Mouse (Mus musculus): ENCODE measurements around the gene Pigv. TPM values are rescaled to one million over a fixed set of nuclear protein-coding genes. Genes with fewer than 3 reads are reported as not detected.

Gene Pigv
- total and polyA plus RNA-seq, 3 experiments = 5.7 to 15.4 (median 11.4) TPM

DNA sequence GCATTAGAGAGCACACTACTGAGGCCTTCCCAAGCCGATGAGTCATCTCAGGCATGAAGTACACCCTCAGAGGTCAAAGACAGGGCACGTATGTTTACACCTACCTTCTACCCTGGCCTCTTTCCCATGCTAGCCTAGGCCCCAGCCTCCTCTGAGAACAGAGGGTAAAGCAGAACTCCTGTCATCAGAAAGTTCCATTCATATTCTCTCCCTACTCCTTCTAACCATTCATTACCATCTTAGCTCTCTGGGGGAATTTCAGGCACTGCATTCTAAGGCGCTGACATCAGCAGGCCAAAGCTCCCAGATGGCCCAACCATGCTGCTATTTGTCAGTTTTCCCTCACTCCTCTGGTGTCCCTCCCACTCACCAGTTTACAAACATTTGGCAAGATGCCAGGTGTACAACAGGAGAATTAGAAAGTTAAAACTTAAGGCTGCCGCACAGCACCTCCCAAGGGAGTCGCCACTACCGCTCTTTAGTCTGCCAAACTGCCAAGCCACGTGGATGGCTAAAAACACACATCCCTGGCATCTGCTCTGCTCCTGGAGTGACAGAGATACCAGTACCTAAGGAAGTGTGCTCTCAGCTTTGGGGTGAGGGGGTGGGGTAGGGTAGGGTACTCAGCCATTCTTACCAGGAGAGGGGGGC is 16.1 kb upstream of the Pigv start:
- no peaks in the 10 kb centered on the region; the same call in 1 of the 2 replicates for H3K27me3 ChIP-seq (ENCODE audit: insufficient read depth, low read length)
- no peaks in the 10 kb centered on the region for H3K9me3 ChIP-seq (replicated peaks)
- peaks cover 100% of the 10 kb centered on the region for H3K36me3 ChIP-seq (replicated peaks)
- no peak for ATAC-seq (ENCODE audit: extremely low read depth, insufficient number of reproducible peaks, low FRiP score, poor library complexity, severe bottlenecking)
- TF ChIP-seq GATA2 (IDR thresholded peaks at IDR 0.05; ENCODE audit: borderline replicate concordance, low read depth, low read length) (no peak), TAL1 (conservative IDR thresholded peaks at IDR 0.05; ENCODE audit: low read depth, low read length) (no peak), GATA1 (IDR thresholded peaks at IDR 0.05; ENCODE audit: borderline replicate concordance, low read length) (no peak), POLR2AphosphoS5 (IDR thresholded peaks at IDR 0.05; ENCODE audit: insufficient replicate concordance, low read depth, low read length) (no peak), CTCF (IDR thresholded peaks at IDR 0.05; ENCODE audit: low read depth, low read length) (no peak)
- no peak for DNase-seq (ENCODE audit: low spot score)
- peaks cover 73% of the 10 kb centered on the region for H3K4me1 ChIP-seq (ENCODE audit: insufficient read depth, low read depth, low read length)
- no peak overlapping the region for H3K4me3 ChIP-seq (ENCODE audit: low read depth, low read length)

DNA sequence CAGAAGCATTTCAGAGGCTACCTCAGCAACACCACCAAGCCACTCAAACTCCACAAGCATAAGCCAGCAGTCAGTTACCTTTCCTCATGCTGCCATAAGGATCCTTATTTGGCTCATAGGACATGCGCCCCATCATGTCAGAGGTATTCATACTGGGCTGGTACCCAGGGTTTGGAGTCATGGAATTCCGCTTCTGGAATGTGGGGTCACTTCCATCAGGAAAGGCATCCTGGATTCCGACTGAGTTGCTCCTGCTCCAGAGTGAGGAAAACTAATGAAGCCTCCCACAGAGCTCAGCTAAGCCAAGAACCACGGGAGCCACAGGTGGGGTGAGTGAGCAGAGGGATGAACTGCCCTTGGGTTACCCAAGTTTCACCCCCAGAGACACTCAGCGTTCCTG is 14.7 kb upstream of the Pigv start:
- H3K4me3 ChIP-seq (ENCODE audit: low read depth, low read length) = no peak overlapping the region
- no peak for TF ChIP-seq GATA1 (IDR thresholded peaks at IDR 0.05; ENCODE audit: borderline replicate concordance, low read length)
- no peak for TF ChIP-seq CTCF (IDR thresholded peaks at IDR 0.05; ENCODE audit: low read depth, low read length)
- TF ChIP-seq GATA2 (IDR thresholded peaks at IDR 0.05; ENCODE audit: borderline replicate concordance, low read depth, low read length) = no peak
- TF ChIP-seq POLR2AphosphoS5 (IDR thresholded peaks at IDR 0.05; ENCODE audit: insufficient replicate concordance, low read depth, low read length) = no peak
- no peak for TF ChIP-seq TAL1 (conservative IDR thresholded peaks at IDR 0.05; ENCODE audit: low read depth, low read length)
- H3K27me3 ChIP-seq (ENCODE audit: insufficient read depth, low read length) = no peaks in the 10 kb centered on the region; the same call in 1 of the 2 replicates
- peaks cover 100% of the 10 kb centered on the region for H3K36me3 ChIP-seq (replicated peaks)
- ATAC-seq (ENCODE audit: extremely low read depth, insufficient number of reproducible peaks, low FRiP score, poor library complexity, severe bottlenecking) = no peak
- no peaks in the 10 kb centered on the region for H3K9me3 ChIP-seq (replicated peaks)
- peaks cover 78% of the 10 kb centered on the region for H3K4me1 ChIP-seq (ENCODE audit: insufficient read depth, low read depth, low read length)
- DNase-seq (ENCODE audit: low spot score) = no peak

DNA sequence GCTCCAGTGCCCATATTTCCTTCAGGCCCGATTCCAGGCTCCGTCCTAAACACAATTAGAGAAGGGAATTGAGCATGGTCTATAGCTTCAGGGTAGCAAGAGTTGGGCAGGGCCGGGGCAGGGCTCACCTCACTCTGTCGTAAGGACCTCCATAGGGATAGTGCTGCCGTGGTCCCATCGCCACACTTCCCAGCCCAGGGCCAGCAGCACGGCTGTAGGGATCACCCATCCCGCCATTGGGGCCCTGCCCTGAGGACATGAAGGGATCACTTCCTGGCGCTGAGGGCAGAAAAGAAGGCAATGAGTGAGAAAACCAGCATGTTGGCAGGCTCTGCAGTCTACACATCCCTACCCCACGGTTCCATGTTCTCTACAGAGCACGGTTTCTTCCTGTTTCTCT is 14.1 kb upstream of the Pigv start:
- ATAC-seq (ENCODE audit: extremely low read depth, insufficient number of reproducible peaks, low FRiP score, poor library complexity, severe bottlenecking) (no peak), DNase-seq (ENCODE audit: low spot score) (no peak)
- Histone ChIP-seq H3K27me3 (ENCODE audit: insufficient read depth, low read length) (no peaks in the 10 kb centered on the region; the same call in 1 of the 2 replicates), H3K36me3 (replicated peaks) (peaks cover 100% of the 10 kb centered on the region), H3K9me3 (replicated peaks) (no peaks in the 10 kb centered on the region), H3K4me1 (ENCODE audit: insufficient read depth, low read depth, low read length) (peaks cover 78% of the 10 kb centered on the region), H3K4me3 (ENCODE audit: low read depth, low read length) (no peak overlapping the region)
- TF ChIP-seq CTCF (IDR thresholded peaks at IDR 0.05; ENCODE audit: low read depth, low read length) = no peak
- TF ChIP-seq GATA1 (IDR thresholded peaks at IDR 0.05; ENCODE audit: borderline replicate concordance, low read length) = no peak
- TF ChIP-seq POLR2AphosphoS5 (IDR thresholded peaks at IDR 0.05; ENCODE audit: insufficient replicate concordance, low read depth, low read length) = no peak
- TF ChIP-seq TAL1 (conservative IDR thresholded peaks at IDR 0.05; ENCODE audit: low read depth, low read length) = no peak
- no peak for TF ChIP-seq GATA2 (IDR thresholded peaks at IDR 0.05; ENCODE audit: borderline replicate concordance, low read depth, low read length)

DNA sequence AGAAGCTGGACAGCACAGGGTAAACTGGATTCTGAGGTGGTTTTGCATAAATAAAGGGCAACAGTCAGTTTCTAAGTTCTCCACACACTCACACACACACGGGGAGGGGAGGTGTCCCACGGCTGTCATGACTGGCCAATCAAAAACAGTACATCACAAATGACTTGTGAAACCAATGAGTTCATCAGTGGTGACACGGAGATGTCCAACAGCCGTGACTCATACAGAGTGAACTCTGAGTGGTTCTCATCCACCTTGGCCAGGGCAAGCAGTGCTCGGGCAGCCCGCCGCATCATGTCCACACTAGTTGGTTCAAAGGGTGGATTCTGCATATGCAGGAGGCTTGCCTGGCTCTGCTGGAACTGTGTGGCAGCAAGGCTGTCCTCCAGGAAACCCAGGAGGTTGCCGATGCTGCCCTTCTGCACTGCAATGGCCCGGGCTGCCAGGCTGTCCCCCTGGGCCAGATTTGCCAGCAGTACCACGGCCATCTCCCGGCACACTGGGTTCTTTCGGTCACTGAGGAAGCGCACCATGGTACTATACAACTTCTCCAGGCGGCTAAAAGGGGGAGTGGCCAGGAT is 7.8 kb upstream of the Pigv start:
- Histone ChIP-seq H3K36me3 (replicated peaks) (peaks cover 76% of the 10 kb centered on the region), H3K9me3 (replicated peaks) (no peaks in the 10 kb centered on the region), H3K4me1 (ENCODE audit: insufficient read depth, low read depth, low read length) (peaks cover 89% of the 10 kb centered on the region), H3K4me3 (ENCODE audit: low read depth, low read length) (0 out of 2 replicates have a peak overlapping the region, but pooled peaks have one; percentile 18), H3K27me3 (ENCODE audit: insufficient read depth, low read length) (no peaks in the 10 kb centered on the region; the same call in 1 of the 2 replicates)
- DNase-seq (ENCODE audit: low spot score) = no peak
- TF ChIP-seq POLR2AphosphoS5 (IDR thresholded peaks at IDR 0.05; ENCODE audit: insufficient replicate concordance, low read depth, low read length) = no peak
- no peak for ATAC-seq (ENCODE audit: extremely low read depth, insufficient number of reproducible peaks, low FRiP score, poor library complexity, severe bottlenecking)

DNA sequence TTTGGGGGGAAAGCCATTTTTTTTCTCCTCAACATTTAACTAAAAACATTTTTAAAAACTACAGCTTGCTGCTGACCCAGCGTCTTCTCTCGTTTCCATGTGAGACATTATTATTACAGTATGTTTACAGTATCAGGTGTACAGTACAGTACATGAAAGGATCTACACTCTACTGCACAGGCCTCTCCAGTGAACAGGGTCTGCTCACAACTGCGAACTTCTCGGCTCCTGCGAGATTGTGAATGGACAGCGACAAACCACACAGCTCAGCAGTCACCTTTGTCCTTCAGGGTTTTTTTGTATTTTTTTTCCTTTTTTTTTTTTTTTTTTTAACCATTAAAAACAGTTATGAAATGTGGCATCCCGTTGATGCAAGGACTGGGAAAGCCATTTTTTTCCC is 7.2 kb upstream of the Pigv start:
- Histone ChIP-seq H3K27me3 (ENCODE audit: insufficient read depth, low read length) (no peaks in the 10 kb centered on the region), H3K4me3 (ENCODE audit: low read depth, low read length) (no peak overlapping the region), H3K36me3 (replicated peaks) (peaks cover 70% of the 10 kb centered on the region), H3K4me1 (ENCODE audit: insufficient read depth, low read depth, low read length) (peaks cover 89% of the 10 kb centered on the region), H3K9me3 (replicated peaks) (no peaks in the 10 kb centered on the region)
- no peak for TF ChIP-seq CTCF (IDR thresholded peaks at IDR 0.05; ENCODE audit: low read depth, low read length)
- TF ChIP-seq GATA2 (IDR thresholded peaks at IDR 0.05; ENCODE audit: borderline replicate concordance, low read depth, low read length) = no peak
- no peak for TF ChIP-seq TAL1 (conservative IDR thresholded peaks at IDR 0.05; ENCODE audit: low read depth, low read length)
- no peak for TF ChIP-seq POLR2AphosphoS5 (IDR thresholded peaks at IDR 0.05; ENCODE audit: insufficient replicate concordance, low read depth, low read length)
- TF ChIP-seq GATA1 (IDR thresholded peaks at IDR 0.05; ENCODE audit: borderline replicate concordance, low read length) = no peak
- ATAC-seq (ENCODE audit: extremely low read depth, insufficient number of reproducible peaks, low FRiP score, poor library complexity, severe bottlenecking) (no peak), DNase-seq (ENCODE audit: low spot score) (no peak)

DNA sequence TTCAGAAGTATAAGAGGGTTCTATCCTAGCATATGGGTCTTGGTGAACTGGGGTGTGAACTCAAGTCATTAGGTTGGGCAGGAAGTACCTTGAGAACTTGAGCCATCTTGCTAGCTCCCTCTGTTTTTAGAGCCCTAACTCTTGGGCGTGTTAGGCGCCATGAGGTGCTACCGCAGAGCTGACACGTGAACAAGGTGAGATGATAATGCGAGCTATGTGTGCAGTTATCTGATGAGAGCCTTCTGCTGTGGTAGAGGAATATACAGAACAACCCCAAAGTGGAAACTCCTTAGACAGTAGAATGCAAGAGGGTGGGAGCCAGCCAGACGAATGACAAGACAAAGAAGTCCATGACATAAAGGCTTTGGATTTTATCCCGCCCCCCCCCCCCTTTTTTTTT is 4.8 kb upstream of the Pigv start:
- DNase-seq (ENCODE audit: low spot score) = no peak
- no peak overlapping the region for H3K4me3 ChIP-seq (ENCODE audit: low read depth, low read length)
- H3K36me3 ChIP-seq (replicated peaks) = peaks cover 47% of the 10 kb centered on the region
- no peaks in the 10 kb centered on the region for H3K27me3 ChIP-seq (ENCODE audit: insufficient read depth, low read length)
- TF ChIP-seq GATA1 (IDR thresholded peaks at IDR 0.05; ENCODE audit: borderline replicate concordance, low read length) (no peak), CTCF (IDR thresholded peaks at IDR 0.05; ENCODE audit: low read depth, low read length) (no peak), TAL1 (conservative IDR thresholded peaks at IDR 0.05; ENCODE audit: low read depth, low read length) (no peak), GATA2 (IDR thresholded peaks at IDR 0.05; ENCODE audit: borderline replicate concordance, low read depth, low read length) (no peak), POLR2AphosphoS5 (IDR thresholded peaks at IDR 0.05; ENCODE audit: insufficient replicate concordance, low read depth, low read length) (no peak)
- peaks cover 85% of the 10 kb centered on the region for H3K4me1 ChIP-seq (ENCODE audit: insufficient read depth, low read depth, low read length)
- ATAC-seq (ENCODE audit: extremely low read depth, insufficient number of reproducible peaks, low FRiP score, poor library complexity, severe bottlenecking) = no peak
- H3K9me3 ChIP-seq (replicated peaks) = no peaks in the 10 kb centered on the region

All from G1E (cell line).